Mouse (Mus musculus) lung, postnatal 0 days (tissue): ENCODE measurements around the gene App.

Experiments used
- CTCF ChIP-seq: IDR thresholded peaks from 2 replicates; pipeline ENCODE4 v1.5.1; 2016; ENCODE audit warnings: antibody characterized with exemption, mild to moderate bottlenecking
- EP300 ChIP-seq: IDR thresholded peaks from 2 replicates; pipeline ENCODE4 v1.6.1; 2016; ENCODE audit warnings: antibody characterized with exemption, mild to moderate bottlenecking, control low read depth

DNA sequence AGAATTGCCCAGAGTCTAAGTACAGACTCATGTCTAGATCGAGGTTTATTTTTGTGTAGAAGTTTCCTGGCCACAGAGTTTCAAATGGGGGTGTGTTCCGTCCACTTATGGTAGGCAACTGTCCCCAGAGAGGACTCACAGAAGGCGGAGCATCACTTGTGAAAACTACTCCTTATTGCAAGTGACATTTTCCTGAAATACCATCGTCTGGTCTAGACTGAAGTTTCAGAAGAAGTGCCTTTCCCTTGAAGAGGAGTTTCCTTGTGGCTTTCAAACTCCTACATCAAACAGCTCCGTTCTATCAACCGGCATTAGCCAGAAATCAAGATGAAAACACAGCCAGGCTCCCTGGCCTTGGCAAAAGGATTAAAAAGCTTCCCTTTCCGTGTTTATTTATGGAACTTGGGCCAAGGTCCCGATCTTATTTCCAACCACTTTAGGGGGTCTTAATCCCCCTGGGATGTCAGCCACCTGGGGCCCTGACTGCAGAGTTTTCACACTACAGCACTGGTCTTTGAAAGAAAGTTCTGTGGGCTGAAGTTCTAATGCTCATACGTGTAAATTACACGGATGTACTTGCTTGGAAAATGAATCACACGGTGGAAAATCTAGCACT lies 187.4 kb downstream of the App start:
- TF ChIP-seq EP300 (no peak), CTCF (no peak)
